In the genomic region with DNA sequence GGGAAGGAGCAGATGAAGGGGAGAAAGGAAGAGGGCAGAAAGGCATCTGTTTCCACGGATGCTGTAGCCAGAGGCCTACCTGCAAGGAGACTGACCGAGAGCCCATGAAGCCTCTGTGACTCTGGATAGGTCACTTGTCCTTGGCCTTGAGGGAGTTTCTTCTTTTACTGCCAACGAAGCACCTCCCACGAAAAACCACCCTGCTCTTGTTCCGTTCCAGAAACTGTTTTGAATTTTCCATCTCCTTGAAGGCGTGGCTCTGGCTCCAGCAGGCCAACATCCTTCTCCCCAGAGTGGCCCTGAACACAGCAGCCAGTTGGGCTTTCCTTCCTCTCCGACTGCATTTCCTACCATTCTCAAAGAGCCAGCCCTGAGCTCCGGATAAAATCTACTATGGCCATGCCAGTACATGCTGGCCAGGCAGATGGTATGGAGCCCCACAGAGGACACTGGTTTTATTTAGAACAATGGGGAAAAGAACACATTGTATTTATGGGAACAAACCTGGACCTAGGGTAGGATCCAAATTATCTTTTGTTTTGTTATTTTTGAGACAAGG, we compare ENCODE assay signal across 10 mouse cellular contexts. TPM values are rescaled to one million over a fixed set of nuclear protein-coding genes. Genes with fewer than 3 reads are reported as not detected.
A peak's percentile ranks its signal among the peaks of the same experiment; 100 is the strongest.
DNase-seq lines count a peak whose midpoint lies in the region; ATAC-seq lines count a peak whose summit lies in the region.
"Had no signal": no experiment of that assay in that cellular context is flagged by ENCODE, and none has a peak within 500 bp of the region (broad histone marks: within the 10 kb centered on the region; RNA-seq: fewer than 3 reads in every experiment).

No protein-coding gene starts in this region.

- 68% methylated on average over 8 of the region's 8 CpGs for WGBS in heart, embryonic 11.5 days (ENCODE audit: insufficient replicate concordance)
- WGBS in midbrain, embryonic 13.5 days: 89% methylated on average over 8 of the region's 8 CpGs
- 78% methylated on average over 8 of the region's 8 CpGs for WGBS in liver, embryonic 11.5 days

- intact Hi-C loops in left cerebral cortex, postnatal 36 days (cut with DNase I): no loop called here

- no peak overlapping the region for H3K4me2 ChIP-seq in heart, embryonic 11.5 days
- peak overlapping the region; percentile 73; the same call in 1 of the 2 replicates for H3K4me2 ChIP-seq in midbrain, embryonic 13.5 days (replicated peaks)
- H3K4me2 ChIP-seq in liver, embryonic 11.5 days: no peak overlapping the region

- H3K27ac ChIP-seq in heart, embryonic 11.5 days (ENCODE audit: low read depth, low read length): no peak overlapping the region
- H3K27ac ChIP-seq in midbrain, embryonic 13.5 days: no peak overlapping the region
- H3K27ac ChIP-seq in liver, embryonic 11.5 days (ENCODE audit: low read depth, low read length): no peak overlapping the region
- H3K27ac ChIP-seq: neural tube, embryonic 12.5 days had no signal

- H3K27me3 ChIP-seq in heart, embryonic 11.5 days (ENCODE audit: control insufficient read depth, insufficient read depth, low read length): no peaks in the 10 kb centered on the region
- H3K27me3 ChIP-seq in midbrain, embryonic 13.5 days: no peaks in the 10 kb centered on the region
- H3K27me3 ChIP-seq in liver, embryonic 11.5 days (replicated peaks; ENCODE audit: control insufficient read depth, insufficient read depth, low read length): no peaks in the 10 kb centered on the region
- H3K27me3 ChIP-seq: neural tube, embryonic 12.5 days had no signal

- peaks cover 29% of the 10 kb centered on the region for H3K4me1 ChIP-seq in heart, embryonic 11.5 days (ENCODE audit: control insufficient read depth, insufficient read depth, low read length)
- H3K4me1 ChIP-seq in midbrain, embryonic 13.5 days (replicated peaks): peaks cover 68% of the 10 kb centered on the region
- peaks cover 25% of the 10 kb centered on the region for H3K4me1 ChIP-seq in liver, embryonic 11.5 days (replicated peaks; ENCODE audit: control insufficient read depth, insufficient read depth, low read length)

- H3K4me3 ChIP-seq in heart, embryonic 11.5 days (ENCODE audit: low read depth, low read length): no peak overlapping the region
- H3K4me3 ChIP-seq in midbrain, embryonic 13.5 days (replicated peaks): no peak overlapping the region
- H3K4me3 ChIP-seq in liver, embryonic 11.5 days (ENCODE audit: low read depth, low read length): no peak overlapping the region
- H3K4me3 ChIP-seq: neural tube, embryonic 12.5 days had no signal

- peak; percentile 99 for DNase-seq in heart, adult 11 months
- DNase-seq in cerebellum, postnatal 36 days: peak; percentile 70 to 77
- DNase-seq in induced T-regulatory cell, adult 2 months (ENCODE audit: low read depth): peak; percentile 61
- DNase-seq in T-cell, adult 2 months (ENCODE audit: low spot score): no peak
- no peak for DNase-seq in left cerebral cortex, postnatal 36 days (ENCODE audit: low spot score in 2 of 2)
- DNase-seq in liver, embryonic 11.5 days (ENCODE audit: low spot score): no peak

- no peaks in the 10 kb centered on the region for H3K9me3 ChIP-seq in heart, embryonic 11.5 days (replicated peaks; ENCODE audit: control insufficient read depth, low read length)
- no peaks in the 10 kb centered on the region for H3K9me3 ChIP-seq in midbrain, embryonic 13.5 days
- no peaks in the 10 kb centered on the region for H3K9me3 ChIP-seq in liver, embryonic 11.5 days (ENCODE audit: control insufficient read depth, low read length)
- H3K9me3 ChIP-seq: G1E; neural tube, embryonic 12.5 days had no signal

- no peak overlapping the region for H3K9ac ChIP-seq in heart, embryonic 11.5 days (ENCODE audit: low read depth, low read length)
- H3K9ac ChIP-seq in midbrain, embryonic 13.5 days (replicated peaks): peak overlapping the region; percentile 74; the same call in 1 of the 2 replicates
- H3K9ac ChIP-seq in liver, embryonic 11.5 days (ENCODE audit: low read depth, low read length): no peak overlapping the region
- H3K9ac ChIP-seq: neural tube, embryonic 12.5 days had no signal

- H3K36me3 ChIP-seq in heart, embryonic 11.5 days (ENCODE audit: control insufficient read depth, insufficient read depth, low read length): no peaks in the 10 kb centered on the region
- peaks cover 30% of the 10 kb centered on the region for H3K36me3 ChIP-seq in midbrain, embryonic 13.5 days
- peaks cover 7% of the 10 kb centered on the region; the same call in 1 of the 2 replicates for H3K36me3 ChIP-seq in liver, embryonic 11.5 days (ENCODE audit: control insufficient read depth, insufficient read depth, low read length)

- ATAC-seq in heart, embryonic 11.5 days (replicated peaks; ENCODE audit: insufficient number of reproducible peaks, low FRiP score, low TSS enrichment): no peak
- no peak for ATAC-seq in midbrain, embryonic 13.5 days
- no peak for ATAC-seq in liver, embryonic 11.5 days (replicated peaks; ENCODE audit: low FRiP score)

RNA-seq across cellular contexts. Expression of a gene that starts 2.4 kb away (rescaled TPM):
- polyA plus RNA-seq in heart, embryonic 11.5 days (2014; fragmentation: Nextera tagmentation; extraction: Ambion mirVana): 41.4 and 46.5 TPM in 2 replicates
- polyA plus RNA-seq in midbrain, embryonic 13.5 days (2015; fragmentation: Nextera tagmentation; extraction: Ambion mirVana): 133 and 137 TPM in 2 replicates
- total RNA-seq in left cerebral cortex, postnatal 36 days (2021): 10 to 100 TPM; 53.7 to 60.8 TPM
- 27.2 and 33.1 TPM in 2 replicates for polyA plus RNA-seq in liver, embryonic 11.5 days (2014; fragmentation: Nextera tagmentation; extraction: Ambion mirVana)

RNA-seq across cellular contexts. Expression of a gene that starts 2.5 kb away (rescaled TPM):
- 23.3 and 24.5 TPM in 2 replicates for polyA plus RNA-seq in heart, embryonic 11.5 days (2014; fragmentation: Nextera tagmentation; extraction: Ambion mirVana)
- polyA plus RNA-seq in midbrain, embryonic 13.5 days (2015; fragmentation: Nextera tagmentation; extraction: Ambion mirVana): 30.0 and 35.8 TPM in 2 replicates
- total RNA-seq in left cerebral cortex, postnatal 36 days (2021): 10 to 100 TPM; 27.5 to 36.2 TPM
- polyA plus RNA-seq in liver, embryonic 11.5 days (2014; fragmentation: Nextera tagmentation; extraction: Ambion mirVana): 23.6 and 25.3 TPM in 2 replicates

RNA-seq across cellular contexts. Expression of a gene that starts 7.3 kb away (rescaled TPM):
- 1.1 and 2.7 TPM in 2 replicates for polyA plus RNA-seq in heart, embryonic 11.5 days (2014; fragmentation: Nextera tagmentation; extraction: Ambion mirVana)
- polyA plus RNA-seq in midbrain, embryonic 13.5 days (2015; fragmentation: Nextera tagmentation; extraction: Ambion mirVana): 2.6 and 3.5 TPM in 2 replicates
- total RNA-seq in left cerebral cortex, postnatal 36 days (2021): 1 to 10 TPM; 2.9 to 7.7 TPM
- polyA plus RNA-seq in liver, embryonic 11.5 days (2014; fragmentation: Nextera tagmentation; extraction: Ambion mirVana): 0.57 and 1.5 TPM in 2 replicates

RNA-seq across cellular contexts. Expression of a gene that starts 19.5 kb away (rescaled TPM):
- 58.3 and 60.2 TPM in 2 replicates for polyA plus RNA-seq in heart, embryonic 11.5 days (2014; fragmentation: Nextera tagmentation; extraction: Ambion mirVana)
- 62.9 and 66.3 TPM in 2 replicates for polyA plus RNA-seq in midbrain, embryonic 13.5 days (2015; fragmentation: Nextera tagmentation; extraction: Ambion mirVana)
- total RNA-seq in left cerebral cortex, postnatal 36 days (2021): 10 to 100 TPM; 40.2 to 45.3 TPM
- polyA plus RNA-seq in liver, embryonic 11.5 days (2014; fragmentation: Nextera tagmentation; extraction: Ambion mirVana): 70.6 and 76.7 TPM in 2 replicates

RNA-seq across cellular contexts. Expression of a gene that starts 20.9 kb away (rescaled TPM):
- polyA plus RNA-seq in heart, embryonic 11.5 days (2014; fragmentation: Nextera tagmentation; extraction: Ambion mirVana): 170 and 177 TPM in 2 replicates
- 205 and 214 TPM in 2 replicates for polyA plus RNA-seq in midbrain, embryonic 13.5 days (2015; fragmentation: Nextera tagmentation; extraction: Ambion mirVana)
- 10 to 100 TPM; 92.2 to 93.7 TPM for total RNA-seq in left cerebral cortex, postnatal 36 days (2021)
- polyA plus RNA-seq in liver, embryonic 11.5 days (2014; fragmentation: Nextera tagmentation; extraction: Ambion mirVana): 207 and 228 TPM in 2 replicates

Comparison
In these comparisons a context has a peak if more than half of its experiments do, and no peak if none do; other contexts are left out.
1. DNase-seq: peak in heart, adult 11 months (single experiment), cerebellum, postnatal 36 days (2 of 2) and induced T-regulatory cell, adult 2 months (single experiment); none in T-cell, adult 2 months (single experiment), left cerebral cortex, postnatal 36 days (0 of 2) and liver, embryonic 11.5 days (single experiment).